Mouse (Mus musculus) MEL (cell line): ENCODE results near the gene Sec14l4. TPM values are rescaled to one million over a fixed set of nuclear protein-coding genes. Genes with fewer than 3 reads are reported as not detected.
A peak's percentile ranks its signal among the peaks of the same experiment; 100 is the strongest.

ENCODE experiments used
- DNase-seq: peaks from one replicate; pipeline ENCODE4 v3.0.0; 2011; ENCODE audit warnings: low read depth, low spot score
- H3K27ac ChIP-seq: 2 replicates; pipeline ENCODE4 v1.5.1; 2012; ENCODE audit warnings: low read depth, mild to moderate bottlenecking, control low read depth, low read length, moderate library complexity; ENCODE audit not compliant: control insufficient read depth
- H3K27me3 ChIP-seq, 2 experiments: fragments of 150-350 bp in 1 of 2; sonication (generic) in 1 of 2; 2 replicates each; pipeline ENCODE4 v1.6.1; 2012; ENCODE audit warnings: low read length in 2 of 2, mild to moderate bottlenecking in 2 of 2, improper control_type of control experiment in 1 of 2, moderate library complexity in 1 of 2; ENCODE audit not compliant: insufficient read depth in 2 of 2, control insufficient read depth in 1 of 2
- H3K36me3 ChIP-seq, 2 experiments: 2 replicates each; pipeline ENCODE4 v1.6.1; 2012 to 2014; ENCODE audit warnings: low read length in 2 of 2, improper control_type of control experiment in 1 of 2, inconsistent platforms in 1 of 2, mild to moderate bottlenecking in 1 of 2; ENCODE audit not compliant: insufficient read depth in 2 of 2, control insufficient read depth in 1 of 2
- H3K4me1 ChIP-seq, 2 experiments: fragments of 150-350 bp in 1 of 2; sonication (generic) in 1 of 2; 2 replicates each; pipeline ENCODE4 v1.6.1; 2012; ENCODE audit warnings: low read length in 2 of 2, improper control_type of control experiment in 1 of 2, mild to moderate bottlenecking in 1 of 2; ENCODE audit not compliant: insufficient read depth in 2 of 2, control insufficient read depth in 1 of 2
- H3K4me3 ChIP-seq, 2 experiments: fragments of 150-350 bp in 1 of 2; sonication (generic) in 1 of 2; 2 replicates each; pipeline ENCODE4 v1.5.1; 2012; ENCODE audit warnings: low read depth in 2 of 2, low read length in 2 of 2, mild to moderate bottlenecking in 2 of 2, moderate library complexity in 2 of 2, control low read depth in 1 of 2, improper control_type of control experiment in 1 of 2; ENCODE audit not compliant: control insufficient read depth in 1 of 2, insufficient read depth in 1 of 2
- H3K79me2 ChIP-seq: 2 replicates; pipeline ENCODE4 v1.6.1; 2012; ENCODE audit warnings: mild to moderate bottlenecking, low read length, moderate library complexity; ENCODE audit not compliant: control insufficient read depth, poor library complexity, insufficient read depth
- H3K9ac ChIP-seq: 2 replicates; pipeline ENCODE4 v1.6.1; 2012; ENCODE audit warnings: low read depth, mild to moderate bottlenecking, control low read depth, low read length, moderate library complexity; ENCODE audit not compliant: control insufficient read depth, poor library complexity, severe bottlenecking
- H3K9me3 ChIP-seq: fragments of 150-350 bp; sonication (generic); replicated peaks from 2 replicates; pipeline ENCODE4 v1.6.1; 2012; ENCODE audit warnings: mild to moderate bottlenecking, low read length, improper control_type of control experiment, moderate library complexity; ENCODE audit not compliant: insufficient read depth
- BHLHE40 ChIP-seq: IDR thresholded peaks from 2 replicates; pipeline ENCODE4 v1.6.1; 2012; ENCODE audit warnings: low read depth, mild to moderate bottlenecking, inconsistent platforms, low read length, improper control_type of control experiment, borderline replicate concordance
- CHD1 ChIP-seq: IDR thresholded peaks from 2 replicates; pipeline ENCODE4 v1.6.1; 2012; ENCODE audit warnings: low read depth, mild to moderate bottlenecking, inconsistent platforms, low read length, improper control_type of control experiment
- CHD2 ChIP-seq: IDR thresholded peaks from 2 replicates; pipeline ENCODE4 v1.6.1; 2011; ENCODE audit warnings: low read length, improper control_type of control experiment
- CTCF ChIP-seq, 3 experiments: IDR thresholded peaks in 2 of 3; conservative IDR thresholded peaks in 1 of 3; 2 replicates each; pipeline ENCODE4 v1.5.1; 2011 to 2012; ENCODE audit warnings: low read length in 3 of 3, low read depth in 2 of 3, mild to moderate bottlenecking in 2 of 3, improper control_type of control experiment in 1 of 3, inconsistent platforms in 1 of 3, mixed read lengths in 1 of 3, moderate library complexity in 1 of 3; ENCODE audit not compliant: control insufficient read depth in 1 of 3, insufficient read depth in 1 of 3, poor library complexity in 1 of 3, severe bottlenecking in 1 of 3
- E2F4 ChIP-seq: IDR thresholded peaks from 2 replicates; pipeline ENCODE4 v1.6.1; 2011; ENCODE audit warnings: low read depth, low read length, improper control_type of control experiment, borderline replicate concordance
- ELF1 ChIP-seq: IDR thresholded peaks from 2 replicates; pipeline ENCODE4 v1.6.1; 2014; ENCODE audit warnings: low read depth, mild to moderate bottlenecking, inconsistent platforms, low read length, improper control_type of control experiment, moderate library complexity
- EP300 ChIP-seq, 2 experiments: IDR thresholded peaks; 2 replicates each; pipeline ENCODE4 v1.6.1; 2011; ENCODE audit warnings: improper control_type of control experiment in 2 of 2, low read length in 2 of 2, low read depth in 1 of 2, mild to moderate bottlenecking in 1 of 2
- ETS1 ChIP-seq: IDR thresholded peaks from 2 replicates; pipeline ENCODE4 v1.6.1; 2012; ENCODE audit warnings: low read depth, mild to moderate bottlenecking, inconsistent platforms, low read length, improper control_type of control experiment, moderate library complexity
- GABPA ChIP-seq: IDR thresholded peaks from 2 replicates; pipeline ENCODE4 v1.6.1; 2012; ENCODE audit warnings: low read depth, mild to moderate bottlenecking, inconsistent platforms, low read length, improper control_type of control experiment, moderate library complexity
- GATA1 ChIP-seq: IDR thresholded peaks from 2 replicates; pipeline ENCODE4 v1.6.1; 2011; ENCODE audit warnings: low read depth, low read length, improper control_type of control experiment
- HCFC1 ChIP-seq: IDR thresholded peaks from 2 replicates; pipeline ENCODE4 v1.6.1; 2012; ENCODE audit warnings: low read depth, mild to moderate bottlenecking, inconsistent platforms, low read length, improper control_type of control experiment, moderate library complexity
- JUND ChIP-seq: IDR thresholded peaks from 2 replicates; pipeline ENCODE4 v1.6.1; 2011; ENCODE audit warnings: low read depth, mild to moderate bottlenecking, improper control_type of control experiment, low read length
- KAT2A ChIP-seq: conservative IDR thresholded peaks from 2 replicates; pipeline ENCODE4 v1.6.1; 2012; ENCODE audit warnings: low read depth, low read length, improper control_type of control experiment, inconsistent platforms
- MAFK ChIP-seq: IDR thresholded peaks from 2 replicates; pipeline ENCODE4 v1.6.1; 2011; ENCODE audit warnings: low read depth, mild to moderate bottlenecking, low read length, improper control_type of control experiment, borderline replicate concordance
- MAX ChIP-seq: IDR thresholded peaks from 2 replicates; pipeline ENCODE4 v1.6.1; 2011; ENCODE audit warnings: low read length, improper control_type of control experiment
- MAZ ChIP-seq: IDR thresholded peaks from 2 replicates; pipeline ENCODE4 v1.6.1; 2012; ENCODE audit warnings: low read depth, mild to moderate bottlenecking, inconsistent platforms, low read length, improper control_type of control experiment
- MEF2A ChIP-seq: IDR thresholded peaks from 2 replicates; pipeline ENCODE4 v1.6.1; 2014; ENCODE audit warnings: low read depth, mild to moderate bottlenecking, inconsistent platforms, low read length, improper control_type of control experiment; ENCODE audit not compliant: poor library complexity, insufficient replicate concordance, severe bottlenecking; ENCODE audit errors: extremely low read depth
- MXI1 ChIP-seq: IDR thresholded peaks from 2 replicates; pipeline ENCODE4 v1.6.1; 2011; ENCODE audit warnings: mild to moderate bottlenecking, low read depth, low read length, improper control_type of control experiment
- MYB ChIP-seq: IDR thresholded peaks from 2 replicates; pipeline ENCODE4 v1.6.1; 2011; ENCODE audit warnings: mild to moderate bottlenecking, low read depth, low read length, improper control_type of control experiment
- MYC ChIP-seq: IDR thresholded peaks from 2 replicates; pipeline ENCODE4 v1.6.1; 2011; ENCODE audit warnings: low read depth, mild to moderate bottlenecking, low read length, improper control_type of control experiment, moderate library complexity
- NELFE ChIP-seq: IDR thresholded peaks from 2 replicates; pipeline ENCODE4 v1.6.1; 2011; ENCODE audit warnings: low read depth, low read length, improper control_type of control experiment
- NRF1 ChIP-seq: IDR thresholded peaks from 2 replicates; pipeline ENCODE4 v1.6.1; 2014; ENCODE audit warnings: low read depth, mild to moderate bottlenecking, inconsistent platforms, low read length, improper control_type of control experiment, moderate library complexity; ENCODE audit not compliant: poor library complexity, insufficient read depth, severe bottlenecking
- POLR2A ChIP-seq, 2 experiments: IDR thresholded peaks; 2 replicates each; pipeline ENCODE4 v1.6.1; 2011 to 2012; ENCODE audit warnings: low read length in 2 of 2, mild to moderate bottlenecking in 2 of 2, control low read depth in 1 of 2, improper control_type of control experiment in 1 of 2, low read depth in 1 of 2, moderate library complexity in 1 of 2; ENCODE audit not compliant: control insufficient read depth in 1 of 2, insufficient read depth in 1 of 2, poor library complexity in 1 of 2
- POLR2AphosphoS2 ChIP-seq: IDR thresholded peaks from 2 replicates; pipeline ENCODE4 v1.6.1; 2011; ENCODE audit warnings: low read length, improper control_type of control experiment
- POLR2AphosphoS5 ChIP-seq: IDR thresholded peaks from 2 replicates; pipeline ENCODE4 v1.6.1; 2012; ENCODE audit warnings: low read depth, borderline replicate concordance, mild to moderate bottlenecking, inconsistent platforms, low read length, moderate library complexity, mixed read lengths
- RAD21 ChIP-seq: IDR thresholded peaks from 2 replicates; pipeline ENCODE4 v1.6.1; 2011; ENCODE audit warnings: mild to moderate bottlenecking, low read depth, low read length, improper control_type of control experiment
- RCOR1 ChIP-seq: IDR thresholded peaks from 2 replicates; pipeline ENCODE4 v1.6.1; 2012; ENCODE audit warnings: low read depth, mild to moderate bottlenecking, inconsistent platforms, low read length, improper control_type of control experiment
- SIN3A ChIP-seq: IDR thresholded peaks from 2 replicates; pipeline ENCODE4 v1.6.1; 2012; ENCODE audit warnings: low read length, improper control_type of control experiment, inconsistent platforms
- SMC3 ChIP-seq: IDR thresholded peaks from 2 replicates; pipeline ENCODE4 v1.6.1; 2011; ENCODE audit warnings: low read depth, low read length, improper control_type of control experiment
- TAL1 ChIP-seq: IDR thresholded peaks from 2 replicates; pipeline ENCODE4 v1.6.1; 2012; ENCODE audit warnings: mild to moderate bottlenecking, inconsistent platforms, low read length, moderate library complexity, mixed read lengths
- TBP ChIP-seq: IDR thresholded peaks from 2 replicates; pipeline ENCODE4 v1.8.0; 2011; ENCODE audit warnings: low read depth, low read length, improper control_type of control experiment
- TCF12 ChIP-seq: IDR thresholded peaks from 2 replicates; pipeline ENCODE4 v1.6.1; 2014; ENCODE audit warnings: low read depth, mild to moderate bottlenecking, inconsistent platforms, low read length, improper control_type of control experiment, moderate library complexity
- UBTF ChIP-seq: IDR thresholded peaks from 2 replicates; pipeline ENCODE4 v1.6.1; 2012; ENCODE audit warnings: low read depth, mild to moderate bottlenecking, inconsistent platforms, low read length, improper control_type of control experiment, moderate library complexity, borderline replicate concordance; ENCODE audit not compliant: insufficient read depth
- USF1 ChIP-seq: IDR thresholded peaks from 2 replicates; pipeline ENCODE4 v1.6.1; 2014; ENCODE audit warnings: low read depth, mild to moderate bottlenecking, inconsistent platforms, low read length, improper control_type of control experiment, moderate library complexity
- USF2 ChIP-seq, 2 experiments: IDR thresholded peaks; 2 replicates each; pipeline ENCODE4 v1.6.1; 2011 to 2012; ENCODE audit warnings: improper control_type of control experiment in 2 of 2, low read length in 2 of 2, borderline replicate concordance in 1 of 2, inconsistent platforms in 1 of 2, low read depth in 1 of 2, mild to moderate bottlenecking in 1 of 2; ENCODE audit not compliant: insufficient read depth in 1 of 2
- ZC3H11A ChIP-seq: IDR thresholded peaks from 2 replicates; pipeline ENCODE4 v1.6.1; 2012; ENCODE audit warnings: low read depth, mild to moderate bottlenecking, inconsistent platforms, low read length, improper control_type of control experiment
- ZKSCAN1 ChIP-seq: IDR thresholded peaks from 2 replicates; pipeline ENCODE4 v1.6.1; 2012; ENCODE audit warnings: low read depth, mild to moderate bottlenecking, inconsistent platforms, low read length, improper control_type of control experiment, moderate library complexity
- ZMIZ1 ChIP-seq: IDR thresholded peaks from 2 replicates; pipeline ENCODE4 v1.6.1; 2012; ENCODE audit warnings: low read depth, mild to moderate bottlenecking, inconsistent platforms, low read length, improper control_type of control experiment, moderate library complexity
- ZNF384 ChIP-seq: IDR thresholded peaks from 2 replicates; pipeline ENCODE4 v1.6.1; 2012; ENCODE audit warnings: low read depth, mild to moderate bottlenecking, inconsistent platforms, low read length, improper control_type of control experiment
- polyA plus RNA-seq, 2 experiments: library from polyadenylated mRNA; stranded (reverse) in 1 of 2; unstranded in 1 of 2; fragments of >175 nt in 1 of 2; fragments of >200 nt in 1 of 2; gene quantifications; 2 replicates each; pipeline versions ENCODE4 v1.2.1 to v1.2.4; 2012; ENCODE audit warnings: low replicate concordance in 2 of 2, low read depth in 1 of 2; ENCODE audit not compliant: insufficient read length in 2 of 2, insufficient read depth in 1 of 2, missing spikeins in 1 of 2
- total RNA-seq: library from RNA; depleted of rRNA; stranded (reverse); fragments of 300-350 nt; gene quantifications from 2 replicates; pipeline ENCODE4 v1.2.3, GENCODE M21; 2012

Sec14l4 gene
- total and polyA plus RNA-seq, 3 experiments, result not detected

GRCm38 (mm10) chr11:4001603-4002002 is 29.7 kb upstream of the Sec14l4 start:
- Histone ChIP-seq H3K79me2 (no peaks in the 10 kb centered on the region), H3K36me3 (no peaks in the 10 kb centered on the region), H3K9ac (no peak overlapping the region), H3K9me3 (no peaks in the 10 kb centered on the region), H3K27me3 (no peaks in the 10 kb centered on the region; a peak in 1 of 4 replicates), H3K4me3 (no peak overlapping the region), H3K4me1 (no peaks in the 10 kb centered on the region), H3K27ac (no peak overlapping the region)
- peak; percentile 83 for DNase-seq
- TF ChIP-seq MXI1 (no peak), POLR2AphosphoS5 (no peak), RCOR1 (no peak), MAZ (no peak), UBTF (no peak), ZKSCAN1 (no peak), CHD1 (no peak), GATA1 (no peak), E2F4 (no peak), ZC3H11A (peak; percentile 79), EP300 (IDR thresholded peaks at IDR 0.05; ENCODE audit: low read depth in 1 of 2, low read length in 2 of 2) (no peak), POLR2A (IDR thresholded peaks at IDR 0.05; ENCODE audit: control insufficient read depth in 1 of 2, insufficient read depth in 1 of 2, low read depth in 1 of 2, low read length in 2 of 2, poor library complexity in 1 of 2) (no peak), USF2 (IDR thresholded peaks at IDR 0.05; ENCODE audit: borderline replicate concordance in 1 of 2, insufficient read depth in 1 of 2, low read depth in 1 of 2, low read length in 2 of 2) (no peak), SIN3A (no peak), CTCF (IDR thresholded peaks at IDR 0.05 in 2 of 3, conservative IDR thresholded peaks at IDR 0.05 in 1 of 3; ENCODE audit: control insufficient read depth in 1 of 3, insufficient read depth in 1 of 3, low read depth in 2 of 3, low read length in 3 of 3, poor library complexity in 1 of 3, severe bottlenecking in 1 of 3) (peak; percentile 88 to 97 (median 95)), BHLHE40 (no peak), GABPA (no peak), MAFK (no peak), ELF1 (no peak), POLR2AphosphoS2 (no peak), CHD2 (no peak), MAX (no peak), MYB (no peak), MEF2A (no peak), HCFC1 (no peak), MYC (no peak), ETS1 (no peak), JUND (peak; percentile 34; the same call in 1 of the 2 replicates), NELFE (no peak), ZNF384 (no peak), ZMIZ1 (no peak), SMC3 (peak; percentile 95), RAD21 (peak; percentile 80), TAL1 (no peak), TCF12 (no peak), KAT2A (no peak), NRF1 (peak; percentile 15; the same call in 1 of the 2 replicates), USF1 (no peak), TBP (no peak)
